Mouse (Mus musculus): ENCODE data around the gene Ccl2.

DNA sequence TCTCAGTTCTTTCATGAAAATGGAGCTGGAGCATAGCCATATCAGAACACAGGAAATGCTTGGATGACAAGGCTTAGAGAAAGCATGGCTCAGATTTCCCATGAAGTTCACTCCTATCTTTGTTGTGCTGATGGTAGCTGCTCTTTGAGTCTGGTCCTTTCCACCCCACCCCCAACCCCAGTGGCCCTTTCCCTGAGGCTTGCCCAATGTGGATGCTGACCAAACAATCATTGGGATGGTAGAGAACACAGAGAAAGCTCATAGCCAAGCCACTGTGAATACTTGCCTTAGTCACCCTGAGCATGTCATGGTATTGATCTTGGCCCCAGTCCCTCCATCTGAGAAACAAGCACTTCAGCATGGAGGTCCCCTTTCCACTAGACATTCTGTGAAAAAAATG lies 3.2 kb upstream of the Ccl2 start:
- TF ChIP-seq CTCF (IDR thresholded peaks at IDR 0.05; ENCODE audit: borderline replicate concordance, insufficient read depth, low read length) (no peak), POLR2A (IDR thresholded peaks at IDR 0.05; ENCODE audit: low read depth, low read length) (no peak)
